Mouse (Mus musculus): ENCODE data around the gene Atp6v1g1. TPM values are rescaled to one million over a fixed set of nuclear protein-coding genes. Genes with fewer than 3 reads are reported as not detected.

Gene Atp6v1g1
- polyA plus RNA-seq, 1 experiment from 2014 or later: 386 TPM

- H3K27me3 ChIP-seq (ENCODE audit: control insufficient read depth, insufficient read depth, low read length): no peaks in the 10 kb centered on the region
- ATAC-seq (ENCODE audit: low FRiP score): no peak
- no peak overlapping the region for H3K9ac ChIP-seq (ENCODE audit: low read length)
- 80% methylated on average over 10 of the region's 10 CpGs for WGBS
- H3K4me3 ChIP-seq (ENCODE audit: low read depth, low read length): no peak overlapping the region
- no peak overlapping the region for H3K27ac ChIP-seq (ENCODE audit: low read depth, low read length)
- no peak overlapping the region for H3K4me2 ChIP-seq
- peaks cover 3% of the 10 kb centered on the region for H3K4me1 ChIP-seq (ENCODE audit: control insufficient read depth, insufficient read depth, low read length)
- no peaks in the 10 kb centered on the region for H3K9me3 ChIP-seq (ENCODE audit: control insufficient read depth, low read length)
- DNase-seq (ENCODE audit: low spot score, missing footprints): no peak
- no peaks in the 10 kb centered on the region for H3K36me3 ChIP-seq (ENCODE audit: control insufficient read depth, insufficient read depth, low read length)
These were observed 40.6 kb downstream of the Atp6v1g1 start for GRCm38 (mm10) chr4:63585216-63585615.

GRCm38 (mm10) chr4:63586240-63586639 lies 41.7 kb downstream of the Atp6v1g1 start:
- ATAC-seq (ENCODE audit: low FRiP score): no peak
- Histone ChIP-seq H3K4me3 (ENCODE audit: low read depth, low read length) (no peak overlapping the region), H3K9me3 (ENCODE audit: control insufficient read depth, low read length) (no peaks in the 10 kb centered on the region), H3K4me1 (ENCODE audit: control insufficient read depth, insufficient read depth, low read length) (no peaks in the 10 kb centered on the region), H3K4me2 (no peak overlapping the region), H3K27me3 (ENCODE audit: control insufficient read depth, insufficient read depth, low read length) (no peaks in the 10 kb centered on the region), H3K9ac (ENCODE audit: low read length) (no peak overlapping the region), H3K36me3 (ENCODE audit: control insufficient read depth, insufficient read depth, low read length) (no peaks in the 10 kb centered on the region), H3K27ac (ENCODE audit: low read depth, low read length) (no peak overlapping the region)
- no peak for DNase-seq (ENCODE audit: low spot score, missing footprints)
- WGBS: 75% methylated on average over 2 of the region's 2 CpGs

GRCm38 (mm10) chr4:63589987-63590386 lies 45.4 kb downstream of the Atp6v1g1 start:
- Histone ChIP-seq H3K4me3 (ENCODE audit: low read depth, low read length) (no peak overlapping the region), H3K4me2 (no peak overlapping the region), H3K9ac (ENCODE audit: low read length) (no peak overlapping the region), H3K4me1 (ENCODE audit: control insufficient read depth, insufficient read depth, low read length) (no peaks in the 10 kb centered on the region), H3K36me3 (ENCODE audit: control insufficient read depth, insufficient read depth, low read length) (no peaks in the 10 kb centered on the region), H3K9me3 (ENCODE audit: control insufficient read depth, low read length) (no peaks in the 10 kb centered on the region), H3K27ac (ENCODE audit: low read depth, low read length) (no peak overlapping the region), H3K27me3 (ENCODE audit: control insufficient read depth, insufficient read depth, low read length) (no peaks in the 10 kb centered on the region)
- WGBS: 86% methylated on average over 7 of the region's 7 CpGs
- no peak for DNase-seq (ENCODE audit: low spot score, missing footprints)
- ATAC-seq (ENCODE audit: low FRiP score): no peak

GRCm38 (mm10) chr4:63590538-63590937 lies 46.0 kb downstream of the Atp6v1g1 start:
- no peak overlapping the region for H3K4me2 ChIP-seq
- H3K36me3 ChIP-seq (ENCODE audit: control insufficient read depth, insufficient read depth, low read length): no peaks in the 10 kb centered on the region
- H3K27ac ChIP-seq (ENCODE audit: low read depth, low read length): no peak overlapping the region
- H3K9me3 ChIP-seq (ENCODE audit: control insufficient read depth, low read length): no peaks in the 10 kb centered on the region
- no peaks in the 10 kb centered on the region for H3K27me3 ChIP-seq (ENCODE audit: control insufficient read depth, insufficient read depth, low read length)
- DNase-seq (ENCODE audit: low spot score, missing footprints): no peak
- H3K9ac ChIP-seq (ENCODE audit: low read length): no peak overlapping the region
- no peak overlapping the region for H3K4me3 ChIP-seq (ENCODE audit: low read depth, low read length)
- ATAC-seq (ENCODE audit: low FRiP score): no peak
- WGBS: 93% methylated on average over 4 of the region's 4 CpGs
- H3K4me1 ChIP-seq (ENCODE audit: control insufficient read depth, insufficient read depth, low read length): no peaks in the 10 kb centered on the region

GRCm38 (mm10) chr4:63594459-63595110 lies 50.0 kb downstream of the Atp6v1g1 start:
- no peak for ATAC-seq (ENCODE audit: low FRiP score)
- Histone ChIP-seq H3K36me3 (ENCODE audit: control insufficient read depth, insufficient read depth, low read length) (no peaks in the 10 kb centered on the region), H3K27me3 (ENCODE audit: control insufficient read depth, insufficient read depth, low read length) (no peaks in the 10 kb centered on the region), H3K4me3 (ENCODE audit: low read depth, low read length) (no peak overlapping the region), H3K9ac (ENCODE audit: low read length) (no peak overlapping the region), H3K4me2 (no peak overlapping the region), H3K9me3 (ENCODE audit: control insufficient read depth, low read length) (no peaks in the 10 kb centered on the region), H3K27ac (ENCODE audit: low read depth, low read length) (no peak overlapping the region), H3K4me1 (ENCODE audit: control insufficient read depth, insufficient read depth, low read length) (no peaks in the 10 kb centered on the region)
- DNase-seq (ENCODE audit: low spot score, missing footprints): no peak
- WGBS: 85% methylated on average over 5 of the region's 5 CpGs

- ATAC-seq (ENCODE audit: low FRiP score): no peak
- no peaks in the 10 kb centered on the region for H3K4me1 ChIP-seq (ENCODE audit: control insufficient read depth, insufficient read depth, low read length)
- 80% methylated on average over 10 of the region's 10 CpGs for WGBS
- no peaks in the 10 kb centered on the region for H3K27me3 ChIP-seq (ENCODE audit: control insufficient read depth, insufficient read depth, low read length)
- no peaks in the 10 kb centered on the region for H3K36me3 ChIP-seq (ENCODE audit: control insufficient read depth, insufficient read depth, low read length)
- no peak overlapping the region for H3K4me2 ChIP-seq
- H3K9ac ChIP-seq (ENCODE audit: low read length): no peak overlapping the region
- no peaks in the 10 kb centered on the region for H3K9me3 ChIP-seq (ENCODE audit: control insufficient read depth, low read length)
- no peak for DNase-seq (ENCODE audit: low spot score, missing footprints)
- no peak overlapping the region for H3K27ac ChIP-seq (ENCODE audit: low read depth, low read length)
- no peak overlapping the region for H3K4me3 ChIP-seq (ENCODE audit: low read depth, low read length)
These were observed 50.7 kb downstream of the Atp6v1g1 start for GRCm38 (mm10) chr4:63595259-63595658.

- WGBS: 92% methylated on average over 4 of the region's 4 CpGs
- H3K27me3 ChIP-seq (ENCODE audit: control insufficient read depth, insufficient read depth, low read length): no peaks in the 10 kb centered on the region
- DNase-seq (ENCODE audit: low spot score, missing footprints) (no peak), ATAC-seq (ENCODE audit: low FRiP score) (no peak)
- H3K4me2 ChIP-seq: no peak overlapping the region
- H3K36me3 ChIP-seq (ENCODE audit: control insufficient read depth, insufficient read depth, low read length): no peaks in the 10 kb centered on the region
- H3K27ac ChIP-seq (ENCODE audit: low read depth, low read length): no peak overlapping the region
- H3K9ac ChIP-seq (ENCODE audit: low read length): no peak overlapping the region
- H3K9me3 ChIP-seq (ENCODE audit: control insufficient read depth, low read length): no peaks in the 10 kb centered on the region
- H3K4me1 ChIP-seq (ENCODE audit: control insufficient read depth, insufficient read depth, low read length): no peaks in the 10 kb centered on the region
- H3K4me3 ChIP-seq (ENCODE audit: low read depth, low read length): no peak overlapping the region
These were observed 51.4 kb downstream of the Atp6v1g1 start for GRCm38 (mm10) chr4:63596010-63596409.

Other genes with a start within 250 kb of the Atp6v1g1 start
- gene Orm1, start 200.2 kb upstream of the Atp6v1g1 start, polyA plus RNA-seq (2014; fragmentation: Nextera tagmentation; extraction: Ambion mirVana): not detected in 2 replicates
- not detected in 2 replicates for gene Orm3, start 188.6 kb upstream of the Atp6v1g1 start, polyA plus RNA-seq (2014; fragmentation: Nextera tagmentation; extraction: Ambion mirVana)
- gene Orm2, start 182.3 kb upstream of the Atp6v1g1 start, polyA plus RNA-seq (2014; fragmentation: Nextera tagmentation; extraction: Ambion mirVana): not detected in 2 replicates
- gene Akna, start 141.4 kb upstream of the Atp6v1g1 start, polyA plus RNA-seq (2014; fragmentation: Nextera tagmentation; extraction: Ambion mirVana): 7.0 and 9.1 TPM in 2 replicates
- gene Whrn, start 48.8 kb upstream of the Atp6v1g1 start, polyA plus RNA-seq (2014; fragmentation: Nextera tagmentation; extraction: Ambion mirVana): 7.5 and 9.1 TPM in 2 replicates
- 6.2 and 8.1 TPM in 2 replicates for gene Tmem268, start 14.0 kb downstream of the Atp6v1g1 start, polyA plus RNA-seq (2014; fragmentation: Nextera tagmentation; extraction: Ambion mirVana)
- gene Gm11213, start 60.5 kb downstream of the Atp6v1g1 start, polyA plus RNA-seq (2014; fragmentation: Nextera tagmentation; extraction: Ambion mirVana): not detected in 2 replicates
- not detected in 2 replicates for gene Tex48, start 77.7 kb downstream of the Atp6v1g1 start, polyA plus RNA-seq (2014; fragmentation: Nextera tagmentation; extraction: Ambion mirVana)
- not detected in 2 replicates for gene Gm11214, start 118.6 kb downstream of the Atp6v1g1 start, polyA plus RNA-seq (2014; fragmentation: Nextera tagmentation; extraction: Ambion mirVana)
- 0.07 TPM in 1 of 2 replicates, not detected in the other for gene Tnfsf15, start 200.3 kb downstream of the Atp6v1g1 start, polyA plus RNA-seq (2014; fragmentation: Nextera tagmentation; extraction: Ambion mirVana)